Comparison of ENCODE assay signal across 24 mouse cellular contexts in the genomic region with DNA sequence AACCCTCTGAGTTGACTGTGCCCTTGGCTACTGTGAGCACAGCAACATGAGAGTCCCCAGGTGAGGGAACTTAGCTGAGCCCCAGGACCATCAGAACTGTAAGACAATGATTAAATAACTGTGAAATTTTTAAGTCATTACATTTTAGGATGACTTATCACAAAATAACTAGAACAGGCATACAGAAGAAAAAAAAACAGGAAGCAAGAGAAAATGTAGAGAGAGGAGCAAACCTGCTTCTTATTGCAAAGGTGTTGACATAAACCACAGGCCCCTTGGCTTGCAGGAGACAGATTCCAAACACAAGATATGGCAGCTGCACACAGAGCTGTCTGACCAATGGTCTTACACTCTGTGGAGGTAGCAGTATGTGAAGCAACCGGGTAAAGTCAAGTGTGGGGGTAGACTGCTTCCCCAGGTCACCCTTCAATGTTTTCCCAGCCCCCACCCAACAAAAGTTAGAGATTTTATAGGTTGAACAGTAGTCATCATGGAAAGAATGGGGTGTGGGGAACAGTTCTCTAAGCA. TPM values are rescaled to one million over a fixed set of nuclear protein-coding genes. Genes with fewer than 3 reads are reported as not detected.
"Had no signal": no experiment of that assay in that cellular context is flagged by ENCODE, and none has a peak within 500 bp of the region (broad histone marks: within the 10 kb centered on the region; RNA-seq: fewer than 3 reads in every experiment).

No protein-coding gene starts in this region.

- H3K27ac ChIP-seq: liver, embryonic 14.5 days; lung, embryonic 15.5 days; midbrain, embryonic 12.5 days; midbrain, embryonic 15.5 days; neural tube, embryonic 13.5 days; stomach, embryonic 15.5 days had no signal

- H3K4me3 ChIP-seq: lung, embryonic 15.5 days; midbrain, embryonic 12.5 days; midbrain, embryonic 15.5 days; myocyte; neural tube, embryonic 13.5 days; stomach, embryonic 15.5 days had no signal

- ATAC-seq: midbrain, embryonic 15.5 days had no signal

- H3K36me3 ChIP-seq: lung, embryonic 15.5 days; midbrain, embryonic 15.5 days; stomach, embryonic 15.5 days had no signal

- H3K27me3 ChIP-seq: lung, embryonic 15.5 days; midbrain, embryonic 12.5 days; midbrain, embryonic 15.5 days; neural tube, embryonic 13.5 days; stomach, embryonic 15.5 days had no signal

- H3K9ac ChIP-seq: liver, embryonic 14.5 days; lung, embryonic 15.5 days; midbrain, embryonic 12.5 days; midbrain, embryonic 15.5 days; neural tube, embryonic 13.5 days; stomach, embryonic 15.5 days had no signal

- H3K9me3 ChIP-seq: lung, embryonic 15.5 days; midbrain, embryonic 12.5 days; midbrain, embryonic 15.5 days; neural tube, embryonic 13.5 days; stomach, embryonic 15.5 days had no signal

- H3K4me1 ChIP-seq: lung, embryonic 15.5 days; midbrain, embryonic 12.5 days; midbrain, embryonic 15.5 days; neural tube, embryonic 13.5 days; stomach, embryonic 15.5 days had no signal

- H3K4me2 ChIP-seq: lung, embryonic 15.5 days; midbrain, embryonic 12.5 days; midbrain, embryonic 15.5 days; neural tube, embryonic 13.5 days; stomach, embryonic 15.5 days had no signal

- DNase-seq: kidney, adult 18-20 months; kidney, adult 9 months; kidney, postnatal 14 days; kidney, postnatal 4 days; lung, adult 18-20 months; lung, postnatal 10 days; lung, postnatal 36 days; retina, postnatal 1 day; right cerebral cortex, postnatal 25 days; spleen, adult 18-20 months; thymus, postnatal 36 days had no signal

RNA-seq across cellular contexts. Expression of gene Alox15, which starts 28.7 kb away (rescaled TPM):
- total RNA-seq: layer of hippocampus, postnatal 14 days; left cerebral cortex, postnatal 25 days had no signal
- polyA plus RNA-seq: liver, adult 2 months; myocyte; neural tube, embryonic 13.5 days had no signal

RNA-seq across cellular contexts. Expression of gene Alox12e, which starts 58.1 kb away (rescaled TPM):
- total RNA-seq: layer of hippocampus, adult 18-20 months; layer of hippocampus, postnatal 14 days; liver, adult 2 months; monocyte, adult 5-6 weeks had no signal
- polyA plus RNA-seq: limb, embryonic 11.5 days; liver, adult 2 months; midbrain, embryonic 12.5 days; myocyte; neural tube, embryonic 13.5 days; stomach, embryonic 15.5 days had no signal
